Mouse (Mus musculus) monocyte, adult 59 days (primary cell): ENCODE data around the gene Lnpep. TPM values are rescaled to one million over a fixed set of nuclear protein-coding genes. Genes with fewer than 3 reads are reported as not detected.

ENCODE experiments used
- total RNA-seq, 2 experiments: library from RNA; stranded (reverse); gene quantifications; one replicate each; pipeline ENCODE4 v1.2.4; 2023

The Lnpep gene
- 100 to 1,000 TPM; 180 to 181 TPM for total RNA-seq

DNA sequence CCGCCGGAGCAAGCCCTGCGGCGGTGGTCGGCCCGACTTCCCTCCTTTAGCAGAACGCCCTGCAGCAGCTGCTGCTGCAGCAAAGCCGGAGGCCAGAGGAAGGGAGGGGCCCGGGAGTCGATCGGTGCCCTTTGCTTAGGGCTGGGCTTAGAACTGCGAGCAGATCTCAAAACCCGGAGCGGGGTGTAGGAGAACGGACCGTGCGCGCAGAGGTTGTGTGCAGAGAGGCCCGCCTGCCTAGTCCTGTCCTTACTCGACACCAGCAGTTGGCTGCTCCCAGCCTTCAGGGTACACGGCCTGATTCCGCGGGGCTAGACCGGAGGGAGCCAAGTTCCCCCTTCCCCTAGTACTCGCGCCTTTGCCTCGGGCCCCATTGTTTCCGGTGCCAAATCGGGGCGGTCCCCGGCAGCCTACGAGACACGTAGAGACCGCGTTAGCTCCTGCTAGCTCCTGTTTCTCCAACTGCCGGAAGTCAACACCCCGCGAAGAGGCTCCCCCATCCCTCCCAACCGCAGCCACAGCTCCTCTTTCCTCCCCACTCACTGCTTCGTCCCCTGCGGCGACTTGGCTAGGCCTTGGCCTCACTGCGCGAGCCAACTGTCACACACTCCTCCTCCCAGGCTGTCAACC is at the start of gene Lnpep:
Gene Lnpep, minus strand, starts transcription at position 94 of the 630 bp plus-strand sequence.

Other genes with a start within 250 kb of the Lnpep start
- under 1 TPM; 0.42 to 0.91 TPM for gene Lix1, start 222.4 kb downstream of the Lnpep start, total RNA-seq
- not detected for gene Vmn2r90, start 78.7 kb upstream of the Lnpep start, total RNA-seq
- gene Spaca6, start 202.1 kb upstream of the Lnpep start, total RNA-seq, result 1 to 10 TPM; 4.0 to 5.0 TPM
- gene Has1, start 230.2 kb upstream of the Lnpep start, total RNA-seq, result not detected